11 mouse cellular contexts compared by ENCODE assay signal in genomic region chr8:92998600-92998999, GRCm38 (mm10). TPM values are rescaled to one million over a fixed set of nuclear protein-coding genes. Genes with fewer than 3 reads are reported as not detected.
DNase-seq lines count a peak whose midpoint lies in the region; ATAC-seq and TF ChIP-seq lines count a peak whose summit lies in the region.
"Had no signal": no experiment of that assay in that cellular context is flagged by ENCODE, and none has a peak within 500 bp of the region (broad histone marks: within the 10 kb centered on the region; RNA-seq: fewer than 3 reads in every experiment).

No protein-coding gene starts in this region.

- H3K4me2 ChIP-seq in lung, postnatal 0 days (replicated peaks; ENCODE audit: low read depth, low read length): no peak overlapping the region

- no peaks in the 10 kb centered on the region for H3K27me3 ChIP-seq in lung, postnatal 0 days (replicated peaks; ENCODE audit: insufficient read depth, low read length)

- H3K4me3 ChIP-seq in lung, postnatal 0 days (ENCODE audit: low read depth, low read length): no peak overlapping the region

- H3K36me3 ChIP-seq in lung, postnatal 0 days (ENCODE audit: insufficient read depth, low read length): no peaks in the 10 kb centered on the region
- H3K36me3 ChIP-seq: G1E had no signal

- H3K9ac ChIP-seq in lung, postnatal 0 days (replicated peaks; ENCODE audit: low read depth): no peak overlapping the region

- no peak; the same call in 1 of the 2 replicates for ATAC-seq in lung, postnatal 0 days

- H3K9me3 ChIP-seq in lung, postnatal 0 days (ENCODE audit: low read length): no peaks in the 10 kb centered on the region

- peak; percentile 85 for TF ChIP-seq CTCF in lung, postnatal 0 days (IDR thresholded peaks at IDR 0.05)

- TF ChIP-seq EP300 in lung, postnatal 0 days (IDR thresholded peaks at IDR 0.05): no peak

- WGBS in lung, postnatal 0 days: 33% methylated on average over 2 of the region's 2 CpGs

- H3K27ac ChIP-seq in lung, postnatal 0 days (ENCODE audit: low read length): no peak overlapping the region
- H3K27ac ChIP-seq: macrophage had no signal

- no peaks in the 10 kb centered on the region for H3K4me1 ChIP-seq in lung, postnatal 0 days (ENCODE audit: insufficient read depth, low read depth, low read length)

- DNase-seq in cerebellum, postnatal 25 days: peak; percentile 8 to 49
- DNase-seq in cerebellum, adult 18-20 months: no peak
- DNase-seq in right cerebral cortex, adult 18-20 months: peak; percentile 51
- DNase-seq in right cerebral cortex, postnatal 25 days: no peak
- peak; percentile 57 for DNase-seq in embryo, embryonic 11.5 days (ENCODE audit: low read depth, low spot score)
- DNase-seq in kidney, postnatal 14 days: peak; percentile 49
- peak; percentile 76 for DNase-seq in lung, postnatal 0 days (ENCODE audit: low spot score)
- peak; percentile 34 for DNase-seq in thymus, postnatal 4 days

RNA-seq across cellular contexts. Expression of gene Slc6a2, which starts 38.7 kb away (rescaled TPM):
- polyA plus RNA-seq in lung, postnatal 0 days (2015; fragmentation: Nextera tagmentation; extraction: Ambion mirVana): 0.63 and 0.93 TPM in 2 replicates
- polyA plus RNA-seq: G1E, macrophage had no signal

RNA-seq across cellular contexts. Expression of gene Ces1a, which starts 49.4 kb away (rescaled TPM):
- polyA plus RNA-seq in lung, postnatal 0 days (2015; fragmentation: Nextera tagmentation; extraction: Ambion mirVana): not detected in 2 replicates
- polyA plus RNA-seq: G1E; gonadal fat pad, adult 2 months; macrophage had no signal

Comparison
In these comparisons a context has a peak if more than half of its experiments do, and no peak if none do; other contexts are left out.
1. DNase-seq: peak in cerebellum, postnatal 25 days (2 of 2), right cerebral cortex, adult 18-20 months (single experiment), embryo, embryonic 11.5 days (single experiment), kidney, postnatal 14 days (single experiment), lung, postnatal 0 days (single experiment) and thymus, postnatal 4 days (single experiment); none in cerebellum, adult 18-20 months (0 of 2) and right cerebral cortex, postnatal 25 days (single experiment).